Mouse (Mus musculus) lung, postnatal 0 days (tissue): ENCODE results near the gene Ncoa1.

Source experiments
- CTCF ChIP-seq: IDR thresholded peaks from 2 replicates; pipeline ENCODE4 v1.5.1; 2016; ENCODE audit warnings: antibody characterized with exemption, mild to moderate bottlenecking
- EP300 ChIP-seq: IDR thresholded peaks from 2 replicates; pipeline ENCODE4 v1.6.1; 2016; ENCODE audit warnings: antibody characterized with exemption, mild to moderate bottlenecking, control low read depth

DNA sequence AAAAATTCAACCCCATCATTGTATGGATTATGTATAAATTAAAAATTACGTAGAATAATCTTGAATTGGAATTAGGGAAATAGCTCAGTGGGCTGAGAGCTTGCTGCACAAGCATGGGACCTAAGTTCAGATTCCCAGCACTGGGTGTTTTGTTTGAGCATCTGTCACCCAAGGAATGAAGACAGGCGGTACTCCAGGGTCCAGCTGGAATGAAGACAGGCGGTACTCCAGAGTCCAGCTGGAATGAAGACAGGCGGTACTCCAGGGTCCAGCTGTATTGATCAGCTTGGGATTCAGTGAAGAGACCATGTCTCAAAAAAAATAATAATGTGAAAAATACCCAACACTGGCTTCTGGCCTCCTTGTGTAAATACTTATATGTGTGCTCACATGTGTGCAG lies 58.2 kb downstream of the Ncoa1 start:
- no peak for TF ChIP-seq CTCF
- no peak for TF ChIP-seq EP300
